Mouse (Mus musculus) cortical plate, adult 2 months (tissue): ENCODE measurements at regions not wholly inside any gene's neighbourhood (a gene's known extent, or its start where the extent isn't known, plus 50 kb on each side); places are given as distances from the start of the nearest gene placed in this dataset.

Experiments used
- H3K27ac ChIP-seq: fragments of 200-500 bp; 2 replicates; pipeline ENCODE4 v1.5.1; 2012; ENCODE audit warnings: low read length, control low read depth, inconsistent platforms; ENCODE audit not compliant: insufficient read depth
- H3K4me1 ChIP-seq: fragments of 200-500 bp; 2 replicates; pipeline ENCODE4 v1.6.1; 2011; ENCODE audit warnings: low read length; ENCODE audit not compliant: control insufficient read depth, insufficient read depth
- H3K4me3 ChIP-seq: fragments of 200-500 bp; 2 replicates; pipeline ENCODE4 v1.5.1; 2011; ENCODE audit warnings: mild to moderate bottlenecking, low read length, control low read depth; ENCODE audit not compliant: insufficient read depth
- CTCF ChIP-seq: fragments of 200-500 bp; IDR thresholded peaks from 2 replicates; pipeline ENCODE4 v1.5.1; 2011; ENCODE audit warnings: mild to moderate bottlenecking, control low read depth, low read length; ENCODE audit not compliant: insufficient read depth; ENCODE audit errors: extremely low read depth
- POLR2A ChIP-seq: fragments of 200-500 bp; IDR thresholded peaks from 2 replicates; pipeline ENCODE4 v1.6.1; 2011; ENCODE audit warnings: mild to moderate bottlenecking, low read length, control low read depth; ENCODE audit not compliant: insufficient read depth; ENCODE audit errors: extremely low read depth

GRCm38 (mm10) chr10:100754957-100755356, 164.7 kb downstream of the 1700017N19Rik start:
- H3K4me3 ChIP-seq, result no peak overlapping the region
- H3K27ac ChIP-seq, result no peak overlapping the region
- no peaks in the 10 kb centered on the region for H3K4me1 ChIP-seq
- TF ChIP-seq POLR2A (no peak), CTCF (no peak)

- Histone ChIP-seq H3K4me3 (no peak overlapping the region), H3K4me1 (no peaks in the 10 kb centered on the region), H3K27ac (no peak overlapping the region)
- no peak for TF ChIP-seq CTCF
- TF ChIP-seq POLR2A, result no peak
These were observed 184.0 kb downstream of the 1700017N19Rik start for GRCm38 (mm10) chr10:100774252-100774651.

- H3K27ac ChIP-seq, result no peak overlapping the region
- no peaks in the 10 kb centered on the region for H3K4me1 ChIP-seq
- H3K4me3 ChIP-seq, result no peak overlapping the region
- TF ChIP-seq CTCF, result no peak
- no peak for TF ChIP-seq POLR2A
These were observed 201.9 kb downstream of the 1700017N19Rik start for GRCm38 (mm10) chr10:100792166-100792565.

- no peak overlapping the region for H3K4me3 ChIP-seq
- no peak for TF ChIP-seq POLR2A
- no peak for TF ChIP-seq CTCF
- no peak overlapping the region for H3K27ac ChIP-seq
- no peaks in the 10 kb centered on the region for H3K4me1 ChIP-seq
These were observed 202.3 kb downstream of the 1700017N19Rik start for GRCm38 (mm10) chr10:100792569-100792968.

- Histone ChIP-seq H3K4me1 (no peaks in the 10 kb centered on the region), H3K4me3 (no peak overlapping the region), H3K27ac (no peak overlapping the region)
- no peak for TF ChIP-seq POLR2A
- TF ChIP-seq CTCF, result no peak
These were observed 205.1 kb downstream of the 1700017N19Rik start for GRCm38 (mm10) chr10:100795215-100795972.

GRCm38 (mm10) chr10:100811639-100812038, 221.4 kb downstream of the 1700017N19Rik start:
- no peak overlapping the region for H3K27ac ChIP-seq
- TF ChIP-seq POLR2A (no peak), CTCF (peak; percentile 34; the same call in 1 of the 2 replicates)
- no peaks in the 10 kb centered on the region for H3K4me1 ChIP-seq

GRCm38 (mm10) chr10:100834794-100835193, 244.5 kb downstream of the 1700017N19Rik start:
- H3K4me3 ChIP-seq, result no peak overlapping the region
- H3K4me1 ChIP-seq, result no peaks in the 10 kb centered on the region
- TF ChIP-seq CTCF (no peak), POLR2A (no peak)
- no peak overlapping the region for H3K27ac ChIP-seq

More at GRCm38 (mm10) chr10:100811639-100812038, 221.4 kb downstream of the 1700017N19Rik start:
- no peak overlapping the region for H3K4me3 ChIP-seq

- Histone ChIP-seq H3K4me3 (no peak overlapping the region), H3K4me1 (no peaks in the 10 kb centered on the region), H3K27ac (no peak overlapping the region)
- TF ChIP-seq POLR2A (no peak), CTCF (no peak)
These were observed 262.9 kb downstream of the 1700017N19Rik start for GRCm38 (mm10) chr10:100853213-100853612.

- no peak for TF ChIP-seq CTCF
- no peak for TF ChIP-seq POLR2A
- H3K4me3 ChIP-seq, result no peak overlapping the region
- H3K4me1 ChIP-seq, result no peaks in the 10 kb centered on the region
- no peak overlapping the region for H3K27ac ChIP-seq
These were observed 266.2 kb downstream of the 1700017N19Rik start for GRCm38 (mm10) chr10:100856509-100856908.

- Histone ChIP-seq H3K4me1 (no peaks in the 10 kb centered on the region), H3K4me3 (no peak overlapping the region), H3K27ac (no peak overlapping the region)
- no peak for TF ChIP-seq CTCF
- no peak for TF ChIP-seq POLR2A
These were observed 275.4 kb downstream of the 1700017N19Rik start for GRCm38 (mm10) chr10:100865501-100866181.
